Mouse (Mus musculus): Measurements from ENCODE around the gene Wdr76. TPM values are rescaled to one million over a fixed set of nuclear protein-coding genes. Genes with fewer than 3 reads are reported as not detected.
"Not testable (repeated sequence)": the region's sequence is repeated elsewhere in the genome, so short reads cannot be mapped to it uniquely, and the experiment has no call there.

The Wdr76 gene
- 7.0 and 7.6 TPM in 2 replicates for polyA plus RNA-seq (2016; fragmentation: Nextera tagmentation; extraction: Ambion mirVana)

DNA sequence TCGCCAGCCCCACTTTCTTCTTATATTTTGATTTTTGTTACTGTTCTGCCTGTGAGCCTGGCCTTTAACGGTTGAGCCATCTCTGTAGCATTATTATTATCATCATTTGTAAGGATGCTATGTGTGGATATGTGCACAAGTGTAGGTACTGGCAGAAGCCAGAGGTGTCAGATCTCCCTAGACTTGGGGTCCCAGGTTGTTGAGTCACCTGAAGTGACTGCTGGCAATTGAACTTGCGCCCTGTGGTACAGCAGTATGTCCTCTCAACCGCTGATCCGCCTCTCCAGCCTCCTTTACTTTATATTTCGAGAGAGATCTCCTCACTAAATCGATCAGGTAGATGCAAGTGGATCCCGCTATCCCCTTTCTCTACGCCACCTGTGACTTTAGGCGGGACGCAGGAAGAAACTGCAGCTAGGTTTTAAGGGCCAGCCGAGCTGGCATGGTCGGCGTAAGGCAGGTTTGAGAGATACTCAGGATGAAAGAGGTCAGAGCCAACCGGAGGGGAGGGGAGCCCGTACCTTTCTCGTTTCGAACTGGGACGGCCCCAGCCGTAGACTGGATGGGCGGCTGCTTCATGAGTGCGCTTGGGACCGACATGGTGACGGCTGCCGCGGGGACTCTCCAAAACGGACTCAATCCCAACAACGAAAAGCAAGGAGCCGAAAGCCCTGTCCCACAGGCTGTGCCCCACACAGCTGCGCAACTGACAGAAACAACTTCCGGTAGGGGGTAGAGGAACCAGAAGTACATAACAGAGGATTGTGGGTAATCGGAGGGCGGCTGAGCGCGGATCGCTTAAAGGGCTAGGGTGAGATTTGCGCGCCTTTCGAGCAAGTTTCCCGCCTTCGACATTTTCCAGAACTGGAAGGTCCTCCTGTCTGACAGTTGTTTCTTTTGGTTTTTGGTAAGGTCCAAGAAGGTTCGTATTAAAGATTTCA lies at the start of gene Wdr76, which contains the start of gene Mfap1a:
TSS of gene Wdr76 (plus strand) at position 782 of the 941 bp plus-strand sequence.
TSS of gene Mfap1a (minus strand) at position 724 of the 941 bp plus-strand sequence.
- H3K9ac ChIP-seq = peak within 1 kb of the TSS; percentile 71
- not testable (repeated sequence) for H3K36me3 ChIP-seq; H3K9me3 ChIP-seq (replicated peaks); H3K27me3 ChIP-seq
- peak within 1 kb of the TSS; percentile 60 for H3K4me3 ChIP-seq
- H3K4me1 ChIP-seq = peaks cover 19% of the 10 kb centered on the region
- H3K27ac ChIP-seq = 0 out of 2 replicates have a peak within 1 kb of the TSS, but pooled peaks have one; percentile 64
- 5% methylated on average over 42 of the region's 42 CpGs for WGBS
- peak; percentile 92 for ATAC-seq (ENCODE audit: low FRiP score)
- peak within 1 kb of the TSS; percentile 60 for H3K4me2 ChIP-seq (replicated peaks)

DNA sequence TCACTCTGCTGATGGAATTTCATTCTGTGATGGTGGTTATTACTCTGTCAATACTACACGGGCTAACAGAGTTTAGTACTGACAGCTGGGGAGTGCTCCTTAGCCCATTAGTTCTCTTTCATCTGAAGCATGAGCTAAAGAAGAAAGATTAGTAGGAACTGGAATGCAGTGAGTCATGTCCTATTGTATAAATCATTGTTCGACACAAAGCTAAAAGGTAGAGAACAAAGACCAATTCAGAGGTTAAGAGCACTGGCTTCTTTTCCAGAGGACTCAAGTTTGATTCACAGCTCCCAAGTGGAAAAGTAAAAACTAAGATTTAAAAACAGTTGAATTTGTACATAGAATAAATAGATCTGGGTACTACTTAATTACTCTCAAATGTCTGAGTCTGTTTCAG lies 46.5 kb upstream of the Wdr76 start:
- Histone ChIP-seq H3K9me3 (replicated peaks) (no peaks in the 10 kb centered on the region), H3K4me2 (replicated peaks) (no peak overlapping the region), H3K9ac (no peak overlapping the region), H3K27me3 (no peaks in the 10 kb centered on the region), H3K4me3 (no peak overlapping the region), H3K36me3 (peaks cover 18% of the 10 kb centered on the region), H3K4me1 (peaks cover 11% of the 10 kb centered on the region), H3K27ac (no peak overlapping the region)
- WGBS = 76% methylated on average over 2 of the region's 2 CpGs
- ATAC-seq (ENCODE audit: low FRiP score) = no peak

DNA sequence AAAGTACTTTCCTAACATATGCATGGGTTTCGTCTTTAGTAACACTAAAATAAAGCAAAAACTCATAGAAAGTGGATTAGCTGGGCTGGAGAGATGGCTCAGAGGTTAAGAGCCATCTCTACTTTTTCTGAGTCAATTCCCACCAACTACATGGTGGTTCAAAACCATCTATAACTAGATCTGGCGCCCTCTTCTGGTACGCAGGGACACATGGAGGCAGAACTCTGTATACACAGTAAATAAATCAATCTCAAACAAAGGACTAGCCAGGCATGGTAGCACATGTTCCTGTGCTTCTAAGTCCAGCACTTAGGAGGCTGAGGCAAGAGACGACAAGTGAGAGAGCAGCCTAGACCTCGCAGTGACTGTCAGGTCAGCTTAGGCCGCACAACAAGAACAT lies 37.5 kb upstream of the Wdr76 start:
- not testable (repeated sequence) for H3K9ac ChIP-seq; H3K4me3 ChIP-seq; H3K36me3 ChIP-seq; ATAC-seq (ENCODE audit: low FRiP score); H3K4me2 ChIP-seq (replicated peaks); H3K27me3 ChIP-seq; H3K4me1 ChIP-seq; H3K27ac ChIP-seq; H3K9me3 ChIP-seq (replicated peaks)
- WGBS = 73% methylated on average over 2 of the region's 6 CpGs

DNA sequence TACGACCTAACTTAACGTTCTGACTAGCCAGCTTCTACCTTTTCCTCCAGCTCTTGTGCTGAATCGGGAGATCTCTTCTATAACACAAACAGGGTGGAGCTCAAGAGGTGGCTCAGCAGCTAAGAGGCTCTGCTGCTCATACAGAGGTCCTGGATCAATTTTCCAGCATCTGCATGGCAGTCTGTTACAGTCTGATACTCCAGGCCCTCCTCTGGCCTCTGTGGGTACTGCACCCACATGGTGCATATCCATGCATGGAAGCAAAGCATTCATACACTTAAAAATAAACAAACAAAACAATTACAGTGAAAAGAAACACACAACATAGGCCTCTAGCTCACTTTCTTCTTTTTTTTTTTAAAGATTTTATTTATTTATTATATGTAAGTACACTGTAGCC lies 33.7 kb upstream of the Wdr76 start:
- H3K27ac ChIP-seq; ATAC-seq (ENCODE audit: low FRiP score); H3K9ac ChIP-seq; H3K27me3 ChIP-seq; H3K4me3 ChIP-seq; H3K9me3 ChIP-seq (replicated peaks); H3K36me3 ChIP-seq; H3K4me1 ChIP-seq: not testable (repeated sequence)
- WGBS = 98% methylated on average over 3 of the region's 3 CpGs
- peak overlapping the region; percentile 83 for H3K4me2 ChIP-seq (replicated peaks)

DNA sequence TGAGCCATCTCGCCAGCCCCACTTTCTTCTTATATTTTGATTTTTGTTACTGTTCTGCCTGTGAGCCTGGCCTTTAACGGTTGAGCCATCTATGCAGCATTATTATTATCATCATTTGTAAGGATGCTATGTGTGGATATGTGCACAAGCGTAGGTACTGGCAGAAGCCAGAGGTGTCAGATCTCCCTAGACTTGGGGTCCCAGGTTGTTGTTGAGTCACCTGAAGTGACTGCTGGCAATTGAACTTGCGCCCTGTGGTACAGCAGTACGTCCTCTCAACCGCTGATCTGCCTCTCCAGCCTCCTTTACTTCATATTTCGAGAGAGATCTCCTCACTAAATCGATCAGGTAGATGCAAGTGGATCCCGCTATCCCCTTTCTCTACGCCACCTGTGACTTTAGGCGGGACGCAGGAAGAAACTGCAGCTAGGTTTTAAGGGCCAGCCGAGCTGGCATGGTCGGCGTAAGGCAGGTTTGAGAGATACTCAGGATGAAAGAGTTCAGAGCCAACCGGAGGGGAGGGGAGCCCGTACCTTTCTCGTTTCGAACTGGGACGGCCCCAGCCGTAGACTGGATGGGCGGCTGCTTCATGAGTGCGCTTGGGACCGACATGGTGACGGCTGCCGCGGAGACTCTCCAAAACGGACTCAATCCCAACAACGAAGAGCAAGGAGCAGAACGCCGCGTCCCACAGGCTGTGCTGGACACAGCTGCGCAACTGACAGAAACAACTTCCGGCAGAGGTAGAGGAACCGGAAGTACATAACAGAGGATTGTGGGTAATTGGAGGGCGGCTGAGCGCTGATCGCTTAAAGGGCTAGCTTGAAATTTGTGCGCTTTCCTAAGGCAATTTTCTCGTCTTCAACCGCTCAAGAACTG lies 33.0 kb upstream of the Wdr76 start, which contains the start of gene Mfap1b:
TSS of gene Mfap1b (minus strand) at position 767 of the 879 bp plus-strand sequence.
- peak; percentile 91 for ATAC-seq (ENCODE audit: low FRiP score)
- H3K4me1 ChIP-seq; H3K36me3 ChIP-seq; H3K27me3 ChIP-seq; H3K9me3 ChIP-seq (replicated peaks): not testable (repeated sequence)
- WGBS = 5% methylated on average over 41 of the region's 41 CpGs
- Histone ChIP-seq H3K9ac (peak within 1 kb of the TSS; percentile 71), H3K4me3 (peak within 1 kb of the TSS; percentile 57), H3K27ac (peak within 1 kb of the TSS; percentile 67), H3K4me2 (replicated peaks) (peak within 1 kb of the TSS; percentile 83)

DNA sequence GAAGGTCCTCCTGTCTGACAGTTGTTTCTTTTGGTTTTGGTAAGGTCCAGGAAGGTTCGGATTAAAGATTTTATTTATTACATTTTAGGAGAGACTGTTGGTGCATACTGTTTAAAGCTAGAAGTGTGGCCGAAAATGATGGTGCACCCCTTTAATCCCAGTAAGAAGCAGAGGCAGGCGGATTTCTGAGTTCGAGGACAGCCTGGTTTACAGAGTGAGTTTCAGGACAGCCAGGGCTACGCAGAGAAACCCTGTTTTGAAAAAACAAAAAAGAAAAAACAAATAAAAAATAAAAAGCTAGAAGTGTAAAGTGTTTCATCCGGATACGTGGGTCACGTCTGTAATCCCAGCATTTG lies 32.4 kb upstream of the Wdr76 start:
- no peaks in the 10 kb centered on the region for H3K4me1 ChIP-seq
- H3K27me3 ChIP-seq = no peaks in the 10 kb centered on the region
- peak overlapping the region; percentile 60 for H3K27ac ChIP-seq
- 37% methylated on average over 8 of the region's 8 CpGs for WGBS
- peak overlapping the region; percentile 71; the same call in 1 of the 2 replicates for H3K9ac ChIP-seq
- no peaks in the 10 kb centered on the region for H3K9me3 ChIP-seq (replicated peaks)
- H3K4me2 ChIP-seq (replicated peaks) = peak overlapping the region; percentile 83
- no peaks in the 10 kb centered on the region for H3K36me3 ChIP-seq
- peak; percentile 46 for ATAC-seq (ENCODE audit: low FRiP score)
- peak overlapping the region; percentile 57 for H3K4me3 ChIP-seq

DNA sequence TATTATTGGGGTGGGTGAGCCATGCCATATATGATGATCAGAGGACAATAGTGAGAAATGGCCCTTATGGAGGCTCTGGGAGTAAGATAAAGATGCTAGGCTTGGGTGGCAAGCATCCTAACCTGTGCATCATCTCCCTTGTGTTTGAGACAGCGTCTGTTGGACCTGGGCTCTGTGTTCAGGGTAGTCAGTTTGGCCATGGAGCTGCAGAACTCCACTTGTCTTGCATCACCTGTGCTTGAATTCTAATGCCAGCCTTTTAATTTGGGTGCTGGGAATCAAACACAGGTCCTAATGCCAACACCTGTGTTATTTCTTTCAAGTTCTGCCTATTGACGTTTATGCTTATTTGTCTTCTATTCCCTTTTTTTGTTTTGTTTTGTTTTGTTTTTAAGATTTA lies 31.2 kb upstream of the Wdr76 start:
- H3K9ac ChIP-seq, H3K4me3 ChIP-seq: not testable (repeated sequence)

DNA sequence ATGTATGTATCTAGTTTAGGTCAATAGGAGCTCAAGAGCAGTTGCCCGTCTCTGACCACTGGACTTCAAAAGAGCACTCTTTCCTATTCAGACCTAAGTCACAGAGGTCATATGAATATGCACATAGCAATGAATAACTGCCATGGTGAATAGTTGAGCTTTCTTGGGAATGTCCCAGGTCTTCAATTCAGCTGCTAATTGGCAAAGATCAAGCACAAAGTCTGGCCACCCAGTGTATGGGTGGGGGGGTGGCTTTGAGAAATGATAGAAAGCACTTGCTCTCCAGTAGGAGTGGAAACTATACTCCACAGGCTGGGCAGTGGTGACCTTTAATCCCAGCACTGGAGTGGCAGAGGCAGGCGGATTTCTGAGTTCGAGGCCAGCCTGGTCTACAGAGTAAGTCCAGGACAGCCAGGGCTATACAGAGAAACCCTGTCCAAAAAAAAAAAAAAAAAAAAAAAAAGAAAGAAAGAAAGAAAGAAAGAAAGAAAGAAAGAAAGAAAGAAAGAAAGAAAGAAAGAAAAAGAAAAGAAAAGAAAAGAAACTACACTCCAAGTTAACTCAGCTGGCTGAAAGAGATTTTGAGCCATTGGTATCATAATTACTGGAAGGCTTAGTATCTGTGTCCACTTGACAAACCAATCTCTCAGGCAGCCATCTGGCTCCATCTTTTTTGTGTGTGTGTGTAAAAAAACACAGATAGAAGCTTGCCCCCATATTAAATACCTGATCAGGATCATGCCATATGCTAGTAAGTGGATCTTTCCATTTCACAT lies 28.8 kb upstream of the Wdr76 start:
- H3K9me3 ChIP-seq (replicated peaks) = no peaks in the 10 kb centered on the region
- no peaks in the 10 kb centered on the region for H3K4me1 ChIP-seq
- H3K27ac ChIP-seq = no peak overlapping the region
- no peaks in the 10 kb centered on the region for H3K36me3 ChIP-seq
- no peak overlapping the region for H3K4me3 ChIP-seq
- H3K9ac ChIP-seq = no peak overlapping the region
- 67% methylated on average over 3 of the region's 3 CpGs for WGBS
- no peaks in the 10 kb centered on the region for H3K27me3 ChIP-seq
- H3K4me2 ChIP-seq (replicated peaks) = no peak overlapping the region
- no peak for ATAC-seq (ENCODE audit: low FRiP score)

More for the DNA sequence above, 31.2 kb upstream of the Wdr76 start:
- H3K4me1 ChIP-seq; ATAC-seq (ENCODE audit: low FRiP score); H3K4me2 ChIP-seq (replicated peaks); H3K27me3 ChIP-seq; H3K9me3 ChIP-seq (replicated peaks); H3K27ac ChIP-seq; H3K36me3 ChIP-seq: not testable (repeated sequence)
- WGBS = 98% methylated on average over 2 of the region's 2 CpGs

DNA sequence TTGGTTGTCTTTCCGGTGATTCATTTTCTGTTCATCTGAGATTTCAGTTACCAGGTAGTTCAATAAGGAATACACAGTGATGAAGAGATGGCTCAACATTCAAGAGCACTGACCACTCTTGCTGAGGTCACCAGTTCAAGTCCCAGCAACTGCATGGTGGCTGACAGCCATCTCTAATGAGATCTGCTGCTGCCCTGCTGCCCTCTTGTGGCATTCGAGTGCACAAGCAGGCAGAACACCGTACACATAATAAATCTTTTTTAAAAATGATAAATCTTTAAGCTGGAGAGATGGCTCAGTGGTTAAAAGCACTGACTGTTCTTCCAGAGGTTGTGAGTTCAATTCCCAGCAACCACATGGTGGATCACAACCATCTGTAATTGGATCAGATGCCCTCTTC lies 26.0 kb upstream of the Wdr76 start:
- no peak overlapping the region for H3K4me2 ChIP-seq (replicated peaks)
- 57% methylated on average over 3 of the region's 3 CpGs for WGBS
- H3K27me3 ChIP-seq = no peaks in the 10 kb centered on the region
- H3K36me3 ChIP-seq = no peaks in the 10 kb centered on the region
- H3K9me3 ChIP-seq (replicated peaks) = no peaks in the 10 kb centered on the region
- no peak overlapping the region for H3K27ac ChIP-seq
- 0 out of 2 replicates have a peak, but pooled peaks cover 4% of the 10 kb centered on the region for H3K4me1 ChIP-seq
- H3K4me3 ChIP-seq = no peak overlapping the region
- no peak overlapping the region for H3K9ac ChIP-seq
- no peak for ATAC-seq (ENCODE audit: low FRiP score)

DNA sequence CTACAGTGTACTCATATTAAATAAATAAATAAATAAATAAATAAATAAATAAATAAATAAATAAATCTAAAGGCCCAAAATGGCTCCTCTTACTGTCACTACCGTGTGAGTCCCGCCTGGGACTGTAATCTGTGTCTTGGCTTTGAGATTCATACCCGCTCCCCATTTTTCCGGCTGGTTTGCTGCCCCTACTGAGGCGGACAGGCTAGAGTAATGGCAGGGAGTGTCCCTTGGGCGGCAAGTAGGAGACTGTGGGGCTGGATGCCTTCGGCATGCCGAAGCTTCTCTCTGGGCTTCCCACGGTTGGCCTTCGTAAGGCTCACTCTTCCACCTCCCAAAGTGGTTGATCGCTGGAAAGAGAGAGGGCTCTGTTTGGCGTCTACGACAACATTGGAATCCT lies 25.6 kb upstream of the Wdr76 start:
- not testable (repeated sequence) for H3K36me3 ChIP-seq; ATAC-seq (ENCODE audit: low FRiP score); H3K9ac ChIP-seq; H3K27ac ChIP-seq; H3K4me3 ChIP-seq; H3K27me3 ChIP-seq; H3K9me3 ChIP-seq (replicated peaks); H3K4me1 ChIP-seq; H3K4me2 ChIP-seq (replicated peaks)
- 86% methylated on average over 13 of the region's 13 CpGs for WGBS

DNA sequence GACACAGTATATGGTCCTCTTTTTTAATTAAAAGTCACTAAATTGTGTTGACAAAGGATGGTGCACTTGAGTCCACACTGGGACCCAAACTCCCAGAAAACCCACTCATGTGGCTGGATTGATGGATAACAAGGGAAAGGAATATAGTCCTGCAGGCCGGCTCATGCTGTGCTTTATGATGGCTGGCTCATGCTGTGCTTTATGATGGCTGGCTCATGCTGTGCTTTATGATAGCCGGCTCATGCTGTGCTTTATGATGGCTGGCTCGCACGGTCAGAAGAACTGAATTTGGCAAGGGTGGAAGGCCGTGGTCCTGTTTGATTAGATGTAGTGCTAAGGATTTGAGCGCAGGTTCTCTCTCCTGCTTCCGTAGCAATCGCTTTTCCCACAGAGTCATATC lies 22.9 kb upstream of the Wdr76 start:
- H3K27ac ChIP-seq = no peak overlapping the region
- H3K4me3 ChIP-seq = no peak overlapping the region
- ATAC-seq (ENCODE audit: low FRiP score) = no peak
- WGBS = 44% methylated on average over 8 of the region's 8 CpGs
- no peak overlapping the region for H3K4me2 ChIP-seq (replicated peaks)
- H3K9ac ChIP-seq = no peak overlapping the region
- no peaks in the 10 kb centered on the region for H3K36me3 ChIP-seq
- 0 out of 2 replicates have a peak, but pooled peaks cover 4% of the 10 kb centered on the region for H3K4me1 ChIP-seq
- no peaks in the 10 kb centered on the region for H3K27me3 ChIP-seq
- no peaks in the 10 kb centered on the region for H3K9me3 ChIP-seq (replicated peaks)

DNA sequence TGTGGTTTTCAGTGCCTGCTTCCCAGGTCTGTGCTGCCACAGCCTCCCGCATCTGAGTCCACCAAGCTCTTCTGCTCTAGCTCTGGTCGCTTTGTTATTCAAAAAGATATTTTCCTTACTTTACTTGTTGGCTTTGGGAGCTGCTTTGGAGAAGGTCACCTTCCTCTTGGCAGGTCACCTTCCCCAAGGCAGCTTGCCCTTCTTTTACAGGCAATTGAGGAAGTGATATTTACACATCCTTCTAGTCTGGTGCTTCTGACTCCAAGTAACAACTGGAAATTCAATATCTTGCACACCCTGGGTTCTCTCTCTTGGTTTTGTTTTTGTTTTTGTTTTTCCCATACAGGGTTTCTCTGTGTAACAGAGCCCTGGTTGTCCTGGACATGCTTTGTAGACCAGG lies 22.1 kb upstream of the Wdr76 start:
- not testable (repeated sequence) for H3K4me2 ChIP-seq (replicated peaks); ATAC-seq (ENCODE audit: low FRiP score); H3K9ac ChIP-seq

More for the DNA sequence above, 22.1 kb upstream of the Wdr76 start:
- H3K9me3 ChIP-seq (replicated peaks); H3K27me3 ChIP-seq; H3K27ac ChIP-seq; H3K4me1 ChIP-seq; H3K36me3 ChIP-seq; H3K4me3 ChIP-seq: not testable (repeated sequence)
- 60% methylated on average over 1 of the region's 2 CpGs for WGBS

Measured in hindbrain, embryonic 12.5 days (tissue).